In the genomic region with DNA sequence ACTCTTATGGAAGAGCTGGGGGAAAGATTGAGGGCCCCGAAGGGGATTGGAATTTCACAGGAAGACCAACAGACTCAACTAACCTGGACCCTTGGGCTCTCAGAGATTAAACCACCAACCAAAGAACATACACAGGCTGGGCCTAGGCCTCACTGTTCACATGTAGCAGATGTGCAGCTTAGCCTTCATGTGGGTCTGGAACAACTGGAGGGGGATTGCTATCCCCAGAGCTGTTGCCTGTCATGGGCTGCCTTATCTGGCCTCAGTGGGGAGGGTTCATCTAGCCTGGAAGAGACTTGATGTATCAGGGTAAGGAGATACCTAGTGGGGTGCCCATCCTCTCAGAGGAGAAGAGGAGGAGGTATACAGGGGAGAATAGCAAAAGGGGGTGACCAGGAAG, we compare ENCODE assay signal across 32 mouse cellular contexts.
"Had no signal": no experiment of that assay in that cellular context is flagged by ENCODE, and none has a peak within 500 bp of the region (broad histone marks: within the 10 kb centered on the region; RNA-seq: fewer than 3 reads in every experiment).

No protein-coding gene starts in this region.

- ATAC-seq: hindbrain, embryonic 16.5 days; hindbrain, postnatal 0 days; inflammation-experienced regulatory T-cells, adult 6 months; intestine, embryonic 15.5 days; intestine, embryonic 16.5 days; intestine, postnatal 0 days had no signal

- H3K4me3 ChIP-seq: heart, embryonic 13.5 days; heart, embryonic 15.5 days; hindbrain, embryonic 10.5 days; hindbrain, embryonic 12.5 days; hindbrain, embryonic 13.5 days; hindbrain, embryonic 15.5 days; intestine, embryonic 15.5 days; kidney, embryonic 15.5 days; layer of hippocampus, adult 2 months; left cerebral cortex, adult 2 months had no signal

- H3K27ac ChIP-seq: heart, embryonic 13.5 days; heart, embryonic 15.5 days; hindbrain, embryonic 10.5 days; hindbrain, embryonic 12.5 days; hindbrain, embryonic 13.5 days; hindbrain, embryonic 14.5 days; hindbrain, embryonic 15.5 days; hindbrain, postnatal 0 days; intestine, embryonic 15.5 days; kidney, embryonic 15.5 days; kidney, postnatal 0 days; layer of hippocampus, adult 2 months; left cerebral cortex, adult 2 months had no signal

- H3K9ac ChIP-seq: heart, embryonic 13.5 days; heart, embryonic 15.5 days; hindbrain, embryonic 12.5 days; hindbrain, embryonic 13.5 days; hindbrain, embryonic 14.5 days; hindbrain, embryonic 15.5 days; intestine, embryonic 15.5 days; kidney, embryonic 15.5 days had no signal

- H3K4me1 ChIP-seq: hindbrain, embryonic 12.5 days; hindbrain, embryonic 13.5 days; hindbrain, embryonic 15.5 days; intestine, embryonic 15.5 days had no signal

- DNase-seq: heart, postnatal 36 days; heart, postnatal 4 days; kidney, adult 11 months; kidney, adult 18-20 months; kidney, adult 2 months; kidney, adult 8-10 months; kidney, adult 9 months; kidney, postnatal 10 days; kidney, postnatal 14 days; kidney, postnatal 25 days; kidney, postnatal 36 days; kidney, postnatal 4 days; layer of hippocampus, adult 9-11 months; layer of hippocampus, postnatal 36 days had no signal

- H3K4me2 ChIP-seq: heart, embryonic 11.5 days; heart, embryonic 13.5 days; heart, embryonic 15.5 days; hindbrain, embryonic 12.5 days; hindbrain, embryonic 13.5 days; hindbrain, embryonic 14.5 days; hindbrain, embryonic 15.5 days; intestine, embryonic 15.5 days; kidney, embryonic 15.5 days had no signal

- H3K27me3 ChIP-seq: heart, embryonic 13.5 days; heart, embryonic 15.5 days; hindbrain, embryonic 12.5 days; hindbrain, embryonic 13.5 days; hindbrain, embryonic 15.5 days; intestine, embryonic 15.5 days had no signal

- H3K9me3 ChIP-seq: heart, embryonic 13.5 days; heart, embryonic 15.5 days; hindbrain, embryonic 10.5 days; hindbrain, embryonic 12.5 days; hindbrain, embryonic 13.5 days; hindbrain, embryonic 15.5 days; intestine, embryonic 15.5 days; kidney, embryonic 15.5 days had no signal

- H3K36me3 ChIP-seq: heart, embryonic 13.5 days; heart, embryonic 15.5 days; hindbrain, embryonic 10.5 days; hindbrain, embryonic 12.5 days; hindbrain, embryonic 13.5 days; hindbrain, embryonic 15.5 days; intestine, embryonic 15.5 days; kidney, embryonic 15.5 days had no signal
